Mouse (Mus musculus) 3T3-L1 (cell line): ENCODE measurements at regions not wholly inside any gene's neighbourhood (a gene's known extent, or its start where the extent isn't known, plus 50 kb on each side); places are given as distances from the start of the nearest gene placed in this dataset.
A peak's percentile ranks its signal among the peaks of the same experiment; 100 is the strongest.

ENCODE experiments used
- DNase-seq: peaks from one replicate; pipeline ENCODE4 v3.0.0-alpha.2; 2015; ENCODE audit warnings: low read depth, low spot score

- DNase-seq = no peak
Measured at GRCm38 (mm10) chr4:56686141-56686540, 53.7 kb upstream of the Gm26657 start.

- DNase-seq = no peak
Measured at GRCm38 (mm10) chr4:56685696-56686095, 54.2 kb upstream of the Gm26657 start.

GRCm38 (mm10) chr4:56685123-56685522, 54.7 kb upstream of the Gm26657 start:
- peak; percentile 92 for DNase-seq

GRCm38 (mm10) chr4:56684031-56684430, 55.8 kb upstream of the Gm26657 start:
- DNase-seq = no peak

GRCm38 (mm10) chr4:56681121-56681520, 58.7 kb upstream of the Gm26657 start:
- peak; percentile 18 for DNase-seq

GRCm38 (mm10) chr4:56673868-56674267, 66.0 kb upstream of the Gm26657 start:
- DNase-seq = no peak

- no peak for DNase-seq
Measured at GRCm38 (mm10) chr4:56664921-56665320, 74.9 kb upstream of the Gm26657 start.

- no peak for DNase-seq
Measured at GRCm38 (mm10) chr4:56661816-56662215, 78.1 kb upstream of the Gm26657 start.

- DNase-seq = no peak
Measured at GRCm38 (mm10) chr4:56657046-56657445, 82.8 kb upstream of the Gm26657 start.

GRCm38 (mm10) chr4:56654327-56654726, 85.5 kb upstream of the Gm26657 start:
- DNase-seq = no peak

GRCm38 (mm10) chr4:56652819-56653218, 87.1 kb upstream of the Gm26657 start:
- no peak for DNase-seq

- no peak for DNase-seq
Measured at GRCm38 (mm10) chr4:56649731-56650130, 90.1 kb upstream of the Gm26657 start.

- DNase-seq = no peak
Measured at GRCm38 (mm10) chr4:56643999-56644962, 95.6 kb upstream of the Gm26657 start.

- no peak for DNase-seq
Measured at GRCm38 (mm10) chr4:56643491-56643890, 96.4 kb upstream of the Gm26657 start.

GRCm38 (mm10) chr4:56639709-56640108, 100.2 kb upstream of the Gm26657 start:
- no peak for DNase-seq

- no peak for DNase-seq
Measured at GRCm38 (mm10) chr4:56638704-56639478, 101.0 kb upstream of the Gm26657 start.

- DNase-seq = no peak
Measured at GRCm38 (mm10) chr4:56636265-56636664, 103.6 kb upstream of the Gm26657 start.

- no peak for DNase-seq
Measured at GRCm38 (mm10) chr4:56633528-56633927, 106.3 kb upstream of the Gm26657 start.

- DNase-seq = no peak
Measured at GRCm38 (mm10) chr4:56630251-56630650, 109.6 kb upstream of the Gm26657 start.

GRCm38 (mm10) chr4:56627206-56627605, 112.7 kb upstream of the Gm26657 start:
- no peak for DNase-seq

GRCm38 (mm10) chr4:56621782-56622181, 118.1 kb upstream of the Gm26657 start:
- DNase-seq = no peak

- DNase-seq = no peak
Measured at GRCm38 (mm10) chr4:56621356-56621755, 118.5 kb upstream of the Gm26657 start.

GRCm38 (mm10) chr4:56620628-56621027, 119.2 kb upstream of the Gm26657 start:
- DNase-seq = no peak
